Mouse (Mus musculus) stomach, postnatal 0 days (tissue): ENCODE data around the gene Meis3.

Experiments
- CTCF ChIP-seq: IDR thresholded peaks from 2 replicates; pipeline ENCODE4 v1.5.1; 2016; ENCODE audit warnings: antibody characterized with exemption, low read depth, mild to moderate bottlenecking, moderate library complexity
- EP300 ChIP-seq: optimal IDR thresholded peaks from 2 replicates; pipeline ENCODE3; 2016; ENCODE audit warnings: antibody characterized with exemption

GRCm38 (mm10) chr7:16172141-16172581 lies 2.7 kb upstream of the Meis3 start:
- TF ChIP-seq CTCF, result no peak
- TF ChIP-seq EP300, result no peak
